Mouse (Mus musculus) gastrocnemius, postnatal 14 days (tissue): ENCODE measurements at regions not wholly inside any gene's neighbourhood (a gene's known extent, or its start where the extent isn't known, plus 50 kb on each side); places are given as distances from the start of the nearest gene placed in this dataset.

Experiments used
- DNase-seq: peaks from one replicate; pipeline ENCODE4 v3.0.0; 2021; ENCODE audit warnings: mixed read lengths
- intact Hi-C: fragments of 180-260 bp; cut with DNase I; formaldehyde crosslinking; loops from one replicate; pipeline ENCODE4 v1.15.1; 2025; ENCODE audit warnings: low total_unique reads

DNA sequence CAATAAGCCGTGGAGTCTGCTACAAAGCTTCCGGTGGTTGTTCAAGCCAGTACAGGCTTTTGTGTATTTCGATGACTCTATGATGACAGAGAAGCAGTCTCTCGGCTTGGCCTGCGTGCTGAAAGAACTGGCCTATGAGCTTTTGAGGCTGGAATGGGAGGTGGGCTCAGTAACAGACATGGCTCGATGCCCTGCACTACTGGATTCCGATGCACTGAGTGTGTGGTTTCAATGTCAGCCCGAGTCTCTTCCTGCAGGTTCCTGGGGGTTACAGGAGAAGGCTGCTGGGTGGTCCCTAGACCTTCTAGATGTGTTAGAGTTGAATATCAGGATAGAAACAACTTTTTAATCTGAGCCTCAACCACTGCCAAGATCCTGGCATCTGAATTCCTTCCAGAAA lies 53.2 kb downstream of the Gm815 start:
- peak; percentile 12 for DNase-seq
- intact Hi-C loops, result no loop called here

DNA sequence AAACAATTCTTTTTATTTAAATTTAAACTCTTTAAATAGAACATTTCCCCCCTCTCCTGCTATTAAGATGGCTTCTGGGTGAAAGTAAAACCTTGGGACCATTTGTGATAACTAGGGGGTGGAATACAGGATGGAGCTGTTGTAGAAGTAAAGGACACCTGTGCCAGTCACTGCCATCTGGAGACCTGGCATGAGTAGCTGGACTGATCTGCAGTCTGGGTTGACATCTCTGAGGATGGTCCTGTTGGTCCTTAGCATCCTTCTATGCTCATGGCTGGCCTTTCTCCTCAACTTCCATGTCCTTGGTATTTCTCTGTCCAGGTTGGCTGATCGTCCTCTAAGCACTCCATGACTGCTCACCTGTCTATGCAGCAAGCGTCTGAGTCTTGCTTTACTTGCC lies 58.3 kb downstream of the Gm815 start:
- intact Hi-C loops, result no loop called here
- no peak for DNase-seq

DNA sequence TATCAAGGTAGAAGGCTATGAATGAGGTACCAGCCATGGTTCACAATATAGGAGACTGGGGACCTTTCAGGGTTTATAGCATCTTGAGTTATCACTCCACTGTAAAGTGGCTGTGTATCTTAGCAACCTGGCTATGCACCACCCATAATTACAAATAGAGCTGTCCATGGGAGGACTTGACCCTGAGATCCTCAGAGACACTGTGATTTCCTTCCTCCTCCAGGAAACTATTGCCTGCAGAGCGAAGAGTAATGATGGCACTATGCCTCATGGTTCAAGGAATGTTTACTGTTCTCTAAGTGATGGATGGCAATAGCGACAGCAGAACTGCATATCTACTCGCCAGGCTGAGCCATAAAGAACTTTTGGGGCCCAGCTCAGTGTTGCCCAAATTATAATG lies 60.9 kb downstream of the Gm815 start:
- DNase-seq, result no peak
- intact Hi-C loops, result no loop called here

DNA sequence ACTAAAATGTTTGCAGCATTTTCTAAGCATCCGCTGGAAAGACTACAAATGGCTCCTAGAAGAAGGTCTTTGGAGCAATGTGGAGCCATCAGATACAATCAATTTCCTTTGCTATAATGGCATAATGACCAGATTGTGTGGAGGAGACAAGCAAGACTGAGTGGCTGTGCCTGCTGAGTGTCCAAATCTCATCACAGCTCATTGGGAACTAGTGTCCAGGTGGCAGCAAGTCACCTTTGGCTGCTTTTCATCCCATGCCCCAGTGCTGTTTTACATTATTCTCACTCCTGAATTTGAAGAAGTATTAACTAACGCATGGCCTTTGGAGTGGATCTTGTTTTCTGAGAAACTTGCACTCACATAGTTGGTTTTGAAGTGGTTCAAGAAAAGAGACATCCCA lies 62.8 kb downstream of the Gm815 start:
- intact Hi-C loops, result no loop called here
- DNase-seq, result no peak

DNA sequence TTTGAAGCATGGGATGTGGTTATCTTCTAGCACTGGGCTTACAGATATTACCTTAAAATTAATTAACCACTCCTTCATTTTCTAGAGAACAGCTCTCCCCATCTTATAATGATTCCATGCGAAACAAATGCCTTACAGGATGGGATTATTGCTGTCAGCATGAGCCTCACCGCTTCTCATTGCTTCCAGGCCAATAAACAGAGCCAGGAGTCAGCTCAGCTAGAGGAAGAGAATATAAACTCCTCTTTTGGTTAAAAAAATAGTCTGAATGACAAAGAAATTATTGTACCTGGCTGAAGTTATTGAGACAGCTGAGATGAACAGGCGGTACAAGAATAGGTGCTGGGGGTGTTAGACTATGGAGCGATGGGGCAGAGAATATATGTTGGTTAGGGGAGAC lies 63.5 kb downstream of the Gm815 start:
- intact Hi-C loops, result no loop called here
- DNase-seq, result no peak

DNA sequence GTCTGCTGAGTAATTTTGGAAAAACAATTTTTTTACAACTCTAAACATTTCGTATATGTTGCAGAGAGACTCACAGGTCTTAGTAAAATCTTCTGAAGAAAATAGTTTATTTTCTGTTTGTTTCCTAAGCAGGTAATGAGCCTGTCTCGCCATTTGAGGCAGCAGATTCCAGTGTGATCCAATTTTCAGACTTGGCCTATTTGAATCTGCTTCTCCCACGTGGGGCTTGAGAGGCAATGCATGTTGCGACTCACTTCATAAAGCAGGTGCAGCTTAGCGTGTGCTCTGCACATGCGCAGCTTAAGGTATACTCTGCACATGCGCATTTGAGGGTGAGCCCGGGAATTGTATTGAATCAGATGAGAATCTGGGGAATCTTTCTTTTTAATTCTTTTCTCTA lies 67.7 kb downstream of the Gm815 start:
- DNase-seq, result no peak
- intact Hi-C loops, result no loop called here

DNA sequence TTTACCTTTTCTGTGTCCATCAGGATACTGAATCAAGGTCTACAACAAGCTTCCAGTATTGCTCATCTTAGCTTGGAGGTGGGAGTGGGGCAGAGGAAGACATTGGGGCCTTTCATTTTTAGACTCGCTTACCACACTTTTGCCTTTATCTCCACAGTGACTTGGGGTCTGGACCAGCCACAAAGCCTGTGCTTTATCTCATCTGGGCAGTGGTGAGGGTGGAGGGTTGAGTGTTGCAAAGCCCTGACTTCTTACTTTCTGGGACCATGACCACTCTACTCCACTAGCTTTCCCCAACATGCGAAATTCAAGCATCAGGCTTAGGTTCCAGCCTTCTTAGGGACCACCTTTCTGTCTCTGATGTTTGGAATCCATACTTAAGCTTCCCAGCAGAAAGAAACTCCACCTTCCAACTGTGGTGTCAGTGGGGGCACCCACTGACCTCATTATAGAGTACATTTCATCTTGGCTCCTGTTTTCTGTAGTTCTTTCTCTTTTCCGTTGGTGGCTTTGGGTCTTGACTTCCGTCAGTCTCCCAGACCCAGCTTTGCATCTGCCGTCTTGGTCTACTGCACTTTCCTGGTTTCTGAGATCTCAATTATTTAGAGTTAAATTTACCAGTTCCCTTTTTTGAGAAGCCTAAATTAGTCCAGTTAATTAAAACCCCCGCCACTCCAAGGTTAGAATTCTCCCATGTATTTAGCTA lies 80.5 kb downstream of the Gm815 start:
- intact Hi-C loops, result no loop called here

DNA sequence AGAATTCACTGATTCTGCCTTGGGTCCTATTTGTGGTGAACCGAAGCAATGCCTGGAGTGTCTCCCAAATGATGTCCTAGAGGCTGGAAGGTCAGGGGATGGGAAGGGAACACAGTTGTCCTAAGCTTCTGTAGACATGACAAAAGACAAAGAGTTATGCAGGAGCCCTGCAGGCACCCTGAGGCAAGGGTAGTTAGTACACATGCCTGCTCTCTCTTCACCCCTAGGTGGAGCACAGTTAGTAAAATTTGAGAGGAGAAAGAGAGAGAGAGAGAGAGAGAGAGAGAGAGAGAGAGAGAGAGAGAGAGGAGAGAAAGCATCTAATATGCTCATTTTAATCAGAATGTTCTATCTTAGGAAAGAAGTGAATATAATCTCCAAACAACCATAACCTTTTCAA lies 87.4 kb downstream of the Gm815 start:
- intact Hi-C loops, result no loop called here
- DNase-seq, result no peak

More for the DNA sequence above, 80.5 kb downstream of the Gm815 start:
- no peak for DNase-seq

DNA sequence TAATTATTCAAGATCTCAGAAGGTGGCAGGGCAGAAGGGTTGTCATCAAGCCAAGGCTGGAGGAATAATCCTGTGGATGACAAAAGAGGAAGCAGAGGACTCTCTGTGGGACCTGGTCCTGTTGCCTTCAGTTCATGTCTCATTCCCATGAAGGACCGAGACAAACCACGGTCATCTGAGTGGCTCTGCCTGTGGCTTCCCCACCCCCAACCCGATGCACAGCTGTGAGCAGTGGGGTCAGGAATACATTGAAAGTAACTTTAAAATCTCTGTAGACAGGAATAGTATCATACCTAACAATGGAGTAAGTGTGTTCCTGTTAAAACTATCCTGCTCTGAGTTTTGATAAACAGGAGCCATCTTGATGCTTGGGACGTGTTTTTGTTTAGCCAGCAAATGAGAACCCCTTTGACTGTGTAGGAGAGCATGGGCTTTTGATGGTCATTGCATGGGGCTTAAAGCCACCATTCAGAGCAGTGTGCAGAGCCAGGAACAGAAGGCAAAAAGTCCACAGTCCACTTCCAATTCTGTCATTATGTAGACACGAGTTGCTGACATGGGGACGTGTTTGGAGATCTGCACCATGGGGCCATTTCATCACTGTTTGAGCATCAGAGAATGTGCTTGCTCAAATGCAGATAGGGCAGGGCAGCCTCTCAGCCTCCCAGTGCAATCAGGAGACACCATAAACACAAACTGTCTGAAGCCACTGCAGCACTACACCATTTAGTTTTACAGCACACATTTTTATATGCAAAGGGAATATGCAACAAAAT lies 88.3 kb downstream of the Gm815 start:
- no peak for DNase-seq
- intact Hi-C loops, result no loop called here

DNA sequence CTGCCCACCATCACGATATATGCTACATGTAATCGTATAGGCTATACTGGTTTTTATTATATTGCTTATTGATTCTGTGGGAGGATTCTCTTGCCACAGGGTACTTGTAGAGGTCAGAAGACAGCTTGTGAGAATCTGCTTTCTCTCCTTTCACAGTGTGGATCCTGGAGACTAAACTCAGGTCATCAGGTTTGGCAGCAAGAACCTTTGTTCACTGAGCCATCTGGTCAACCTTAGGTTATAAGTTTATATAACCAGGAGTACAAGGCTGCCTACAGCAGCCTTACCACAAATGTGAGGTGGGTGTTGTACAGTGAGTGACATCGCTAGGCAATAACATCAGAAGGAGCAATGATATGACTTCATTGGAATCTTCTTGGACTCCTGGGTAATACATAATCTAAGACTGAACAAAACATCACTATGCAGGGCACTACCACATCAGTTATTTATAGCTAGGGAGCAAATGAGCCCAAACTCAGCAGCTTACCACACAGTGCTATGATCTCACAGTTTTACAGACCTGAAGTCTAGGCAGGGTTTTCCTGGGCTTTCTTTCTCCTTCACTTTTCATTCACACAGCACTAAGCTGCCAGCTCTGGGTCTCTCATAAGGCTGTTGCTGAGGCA lies 89.0 kb downstream of the Gm815 start:
- intact Hi-C loops, result no loop called here

DNA sequence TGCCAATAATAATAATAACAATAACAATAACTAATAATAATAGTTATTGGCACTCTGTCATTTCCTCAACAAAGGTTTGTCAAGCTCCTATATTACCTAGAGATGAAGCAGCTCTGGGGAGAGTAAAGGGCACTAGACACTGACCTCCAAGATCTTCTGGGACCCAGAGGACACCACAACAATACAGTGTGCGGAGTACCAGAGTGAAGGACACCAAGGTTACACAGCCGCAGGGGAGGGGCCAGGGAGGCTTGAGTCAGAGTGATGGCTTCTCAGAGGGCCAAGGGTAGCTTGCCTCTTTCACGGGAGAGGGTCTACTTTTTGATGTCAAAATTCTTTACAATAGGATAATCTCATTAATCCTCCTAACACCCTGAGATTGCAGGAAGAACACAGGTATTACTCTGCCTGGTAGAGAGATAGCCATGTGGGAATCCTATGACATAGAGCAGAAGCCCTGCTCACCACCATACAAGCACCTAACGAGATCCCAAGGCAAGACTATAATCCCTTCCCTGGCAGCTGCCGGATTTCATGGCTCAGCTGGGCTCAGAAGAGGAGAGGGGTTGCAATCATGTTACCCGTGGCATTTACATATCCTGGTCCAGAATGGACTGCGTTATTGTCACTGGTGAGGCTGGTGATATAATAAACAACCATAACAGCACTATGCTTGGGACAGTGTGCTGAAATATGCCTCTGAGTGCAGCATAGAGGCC lies 91.1 kb downstream of the Gm815 start:
- intact Hi-C loops, result no loop called here
- DNase-seq, result no peak

More for the DNA sequence above, 89.0 kb downstream of the Gm815 start:
- no peak for DNase-seq

DNA sequence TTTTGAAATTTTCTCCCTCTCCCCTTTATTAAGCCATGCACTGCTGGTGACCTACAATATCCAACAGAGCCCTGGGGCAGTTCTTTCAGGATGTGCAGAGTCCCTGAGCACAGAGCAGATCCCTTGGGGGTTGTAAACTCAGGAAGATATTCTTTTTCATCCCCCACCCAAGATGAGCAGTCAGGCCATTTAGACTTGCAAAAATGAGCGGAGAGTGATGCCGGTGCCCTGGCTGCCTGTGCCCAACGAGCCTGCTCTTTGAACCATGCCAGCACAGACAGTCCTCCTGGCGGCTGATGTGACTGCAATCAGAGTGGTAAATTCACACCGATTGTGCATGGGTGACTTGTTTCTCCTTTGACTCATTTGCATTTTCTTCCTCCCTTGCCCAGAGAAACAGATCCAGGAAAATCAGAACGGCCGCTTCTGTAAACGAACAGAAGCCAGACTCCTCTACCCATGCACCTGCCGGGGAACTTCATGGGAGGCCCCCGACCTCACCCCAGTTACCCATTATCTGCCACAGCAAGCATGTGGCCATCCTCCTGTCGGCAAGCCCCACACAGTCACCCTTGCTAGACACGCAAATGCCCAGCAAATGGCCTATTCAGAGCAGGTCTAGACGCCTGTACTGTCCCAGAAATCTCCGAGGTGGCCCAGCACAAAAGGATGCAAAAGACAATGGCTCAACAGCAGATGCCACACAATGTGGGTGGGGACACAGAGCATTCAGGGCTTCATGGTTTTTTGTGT lies 92.4 kb downstream of the Gm815 start:
- DNase-seq, result no peak
- intact Hi-C loops, result no loop called here

DNA sequence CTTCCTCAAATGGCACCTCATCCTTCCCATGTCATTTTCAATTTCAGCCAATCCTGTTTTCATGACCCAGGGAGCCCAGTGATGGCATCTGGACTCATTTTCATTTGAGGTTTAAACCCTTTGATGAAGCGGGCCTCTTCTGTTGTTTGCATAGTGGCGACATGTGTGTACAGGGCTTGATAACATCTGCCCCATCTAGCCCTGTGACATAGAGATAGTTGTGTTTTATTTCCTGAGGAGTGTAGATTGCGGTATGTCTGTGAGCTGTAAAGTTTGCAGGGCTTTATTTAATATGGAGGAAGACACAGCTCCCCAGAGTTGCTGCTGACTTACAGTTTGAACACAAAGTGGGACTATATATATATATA lies 92.9 kb downstream of the Gm815 start:
- no peak for DNase-seq
- intact Hi-C loops, result no loop called here

DNA sequence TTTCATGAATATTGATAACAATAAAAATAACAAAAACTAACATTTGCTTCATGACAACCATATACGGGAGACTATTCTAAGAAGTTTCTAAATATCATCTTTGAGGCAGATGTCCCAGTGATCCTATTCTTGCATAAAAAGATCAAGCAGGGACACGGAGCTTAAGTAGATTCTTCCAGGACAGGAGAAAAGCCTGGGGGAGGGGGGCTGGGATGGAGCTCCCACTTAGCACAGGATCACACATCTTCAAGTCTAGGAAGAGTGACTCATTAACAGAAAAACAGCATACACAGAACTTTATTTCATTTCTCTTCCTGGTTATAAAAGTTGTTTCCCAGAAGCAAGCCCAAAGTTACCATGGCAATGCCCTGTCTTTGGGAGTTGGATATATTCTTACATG lies 93.6 kb downstream of the Gm815 start:
- intact Hi-C loops, result no loop called here
- no peak for DNase-seq

DNA sequence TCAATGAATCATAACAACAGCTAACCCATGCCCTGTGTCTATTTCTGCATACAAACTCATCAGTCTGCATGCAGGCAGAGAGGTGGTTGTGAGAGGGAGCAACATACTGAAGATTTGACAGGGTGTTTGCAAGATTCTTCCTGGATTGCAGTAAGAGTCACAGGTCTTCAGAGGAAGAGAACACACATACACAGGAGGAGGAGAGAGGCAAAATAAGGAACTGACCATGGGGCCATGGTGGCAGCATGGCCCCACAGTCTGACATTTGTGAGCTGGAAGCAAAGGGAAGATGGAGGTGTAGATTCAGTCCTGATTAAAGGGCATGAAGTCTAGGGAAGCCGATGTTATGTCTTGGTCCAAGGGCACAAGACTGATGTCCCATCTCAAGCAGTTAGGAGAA lies 101.0 kb downstream of the Gm815 start:
- intact Hi-C loops, result no loop called here
- no peak for DNase-seq

DNA sequence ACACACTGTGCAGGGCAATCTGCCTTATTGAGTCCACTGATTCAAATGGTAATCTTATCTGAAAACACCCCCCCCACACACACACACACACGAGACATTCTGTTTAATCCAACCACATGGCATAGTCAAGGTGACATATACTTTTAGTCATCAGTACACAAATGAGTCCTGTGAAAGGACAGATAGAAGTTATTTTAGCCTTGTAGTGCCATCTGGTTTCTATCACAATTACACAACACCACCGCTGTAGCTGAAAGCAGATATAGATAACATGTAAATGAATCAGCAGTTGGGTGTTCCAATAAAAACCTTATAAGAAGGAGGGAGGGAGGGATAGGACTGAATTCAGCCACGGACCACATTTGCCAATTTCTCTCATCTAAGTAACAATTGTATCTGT lies 101.5 kb downstream of the Gm815 start:
- intact Hi-C loops, result no loop called here
- no peak for DNase-seq

DNA sequence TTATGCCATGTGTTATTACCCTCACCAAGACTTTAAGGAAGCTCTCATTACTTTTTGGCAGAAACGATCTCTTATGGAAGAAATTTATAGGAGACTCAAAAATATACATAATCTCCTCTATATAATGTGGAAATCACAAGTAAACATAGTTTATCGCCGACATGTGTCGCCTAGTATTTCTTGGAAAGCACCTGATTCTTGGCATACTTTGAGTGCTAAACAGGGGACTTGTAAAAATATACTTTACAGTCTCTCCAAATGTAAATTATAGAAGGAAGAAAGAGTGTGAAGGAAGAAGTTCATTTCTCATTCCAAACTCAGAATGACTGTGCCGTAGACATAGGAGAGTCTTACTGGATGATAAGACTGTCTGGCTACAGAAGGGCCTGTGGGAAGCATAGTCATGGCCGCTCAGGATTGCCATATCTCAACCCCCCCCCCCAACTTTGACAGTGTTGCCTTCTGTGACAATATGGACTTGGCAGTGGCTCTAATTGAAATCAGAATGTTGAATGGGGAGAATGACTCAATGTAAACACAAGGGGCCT lies 102.3 kb downstream of the Gm815 start:
- DNase-seq, result no peak
- intact Hi-C loops, result no loop called here

DNA sequence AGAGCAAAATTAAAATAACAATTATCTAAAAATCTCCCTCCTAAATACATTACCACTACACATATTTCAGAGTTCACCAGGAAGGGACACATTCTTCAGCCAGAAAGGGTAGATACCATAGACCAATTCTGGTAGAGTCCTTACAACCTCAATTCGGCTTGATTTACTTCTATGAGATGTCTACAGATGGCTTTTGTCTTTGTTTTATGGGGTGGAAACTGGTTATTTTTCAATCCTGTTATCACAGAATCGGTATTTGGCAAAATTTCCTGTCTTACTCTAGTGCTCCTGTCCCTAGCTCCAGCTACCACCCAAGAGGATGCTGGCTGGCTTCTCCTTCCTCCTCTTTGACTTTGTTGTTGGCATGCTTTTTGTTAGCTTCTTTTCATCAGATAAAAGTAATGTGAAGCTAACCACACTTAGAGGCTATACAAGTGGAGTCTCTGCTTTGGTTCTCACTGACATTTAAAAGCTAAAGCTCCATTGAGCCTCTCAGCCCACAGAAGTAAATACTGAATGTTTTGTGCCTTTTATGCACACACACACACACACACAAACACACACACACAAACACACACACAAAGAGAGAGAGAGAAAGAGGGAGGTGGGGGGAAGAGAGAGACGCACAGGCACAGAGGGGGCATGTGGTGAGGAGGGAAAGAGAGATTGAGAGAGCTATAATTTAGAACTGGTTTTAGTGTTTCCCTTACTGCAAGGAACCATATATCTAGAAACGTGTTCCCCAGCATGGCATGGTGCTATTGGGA lies 109.1 kb downstream of the Gm815 start:
- intact Hi-C loops, result no loop called here
- no peak for DNase-seq

DNA sequence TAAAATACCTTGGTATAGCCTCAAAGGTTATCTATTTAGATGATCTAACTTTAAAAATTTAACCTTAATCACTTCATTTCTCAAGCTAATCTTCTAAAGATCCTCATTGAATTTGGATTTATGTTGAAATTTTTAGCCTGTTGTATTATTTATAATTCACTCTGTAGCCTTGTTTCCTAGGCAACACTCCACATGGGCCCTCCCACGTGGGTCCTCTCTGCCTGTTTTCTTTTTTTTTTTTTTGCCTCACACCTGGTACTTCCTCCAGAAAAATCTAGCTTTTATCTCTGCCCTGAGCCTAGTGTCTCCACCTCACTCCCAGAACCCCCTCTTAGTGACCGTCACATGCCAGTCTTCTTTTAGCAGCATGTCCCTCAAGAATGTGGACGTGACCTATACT lies 113.9 kb downstream of the Gm815 start:
- DNase-seq, result no peak

More for the DNA sequence above, 113.9 kb downstream of the Gm815 start:
- intact Hi-C loops, result no loop called here
